Mouse (Mus musculus) forebrain, embryonic 12.5 days (tissue): Measurements from ENCODE around the gene Dync1li1. TPM values are rescaled to one million over a fixed set of nuclear protein-coding genes. Genes with fewer than 3 reads are reported as not detected.

Source experiments
- ATAC-seq: fragments of 200-750 bp; cut with Nextera tagmentation; 2 replicates; pipeline ENCODE4 v1.8.0; 2017; ENCODE audit warnings: moderate TSS enrichment; ENCODE audit not compliant: low FRiP score
- H3K27ac ChIP-seq: fragments of 300-500 bp; sonication (generic); 2 replicates; pipeline ENCODE4 v1.5.1; 2016; ENCODE audit warnings: mild to moderate bottlenecking
- H3K27me3 ChIP-seq: fragments of 300-500 bp; sonication (generic); 2 replicates; pipeline ENCODE4 v1.6.1; 2016; ENCODE audit warnings: mild to moderate bottlenecking
- H3K36me3 ChIP-seq: fragments of 300-500 bp; sonication (generic); replicated peaks from 2 replicates; pipeline ENCODE4 v1.6.1; 2016; ENCODE audit warnings: mild to moderate bottlenecking
- H3K4me1 ChIP-seq: fragments of 300-500 bp; sonication (generic); 2 replicates; pipeline ENCODE4 v1.6.1; 2016
- H3K4me2 ChIP-seq: fragments of 300-500 bp; sonication (generic); 2 replicates; pipeline ENCODE4 v1.6.1; 2016; ENCODE audit warnings: mild to moderate bottlenecking, moderate library complexity
- H3K4me3 ChIP-seq: fragments of 300-500 bp; sonication (generic); replicated peaks from 2 replicates; pipeline ENCODE4 v1.5.1; 2016; ENCODE audit warnings: mild to moderate bottlenecking
- H3K9ac ChIP-seq: fragments of 300-500 bp; sonication (generic); 2 replicates; pipeline ENCODE4 v1.6.1; 2016; ENCODE audit warnings: mild to moderate bottlenecking
- H3K9me3 ChIP-seq: fragments of 300-500 bp; sonication (generic); 2 replicates; pipeline ENCODE4 v1.6.1; 2016
- WGBS: fragments of 180-500 bp; shearing (Covaris S2); methylation state at CpG from one replicate; pipeline ENCODE4 v1.1.7; 2016; 5-methylcytosine and 5-hydroxymethylcytosine counted together
- polyA plus RNA-seq: library from polyadenylated mRNA; unstranded; fragments of >200 nt; fragmentation: Nextera tagmentation; extraction: Ambion mirVana; gene quantifications from 2 replicates; pipeline ENCODE4 v1.2.1, GENCODE M21; 2016

Gene Dync1li1
- polyA plus RNA-seq, 1 experiment from 2014 or later: 104 TPM

GRCm38 (mm10) chr9:114760353-114760752, 71.8 kb downstream of the Dync1li1 start:
- H3K36me3 ChIP-seq: peaks cover 6% of the 10 kb centered on the region; the same call in 1 of the 2 replicates
- 81% methylated on average over 5 of the region's 5 CpGs for WGBS

DNA sequence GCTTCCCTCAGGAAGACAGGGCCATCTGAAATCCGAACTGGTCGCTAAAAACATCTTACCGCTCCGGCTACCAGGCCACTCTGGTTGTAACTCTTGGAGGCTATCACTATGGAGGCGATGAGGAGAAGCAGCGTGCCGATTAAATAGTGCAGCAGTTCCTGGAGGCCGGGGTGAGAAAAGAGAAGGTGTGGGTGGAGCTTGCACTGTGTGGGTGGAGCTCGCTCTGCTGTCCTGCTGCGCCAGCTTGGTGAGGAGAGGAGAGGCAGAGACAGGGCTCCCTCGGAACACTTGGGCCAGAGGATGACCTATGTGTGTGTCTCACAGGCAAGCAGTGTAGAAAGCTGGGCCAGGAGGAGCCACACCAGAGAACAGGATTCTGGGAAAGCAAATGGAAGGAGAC, 73.3 kb downstream of the Dync1li1 start:
- Histone ChIP-seq H3K4me2 (no peak overlapping the region), H3K9ac (no peak overlapping the region), H3K4me1 (peaks cover 11% of the 10 kb centered on the region; the same call in 1 of the 2 replicates), H3K27me3 (no peaks in the 10 kb centered on the region), H3K36me3 (peaks cover 9% of the 10 kb centered on the region; the same call in 1 of the 2 replicates), H3K9me3 (no peaks in the 10 kb centered on the region), H3K27ac (no peak overlapping the region), H3K4me3 (no peak overlapping the region)
- ATAC-seq: no peak
- 81% methylated on average over 11 of the region's 11 CpGs for WGBS

More at GRCm38 (mm10) chr9:114760353-114760752, 71.8 kb downstream of the Dync1li1 start:
- ATAC-seq: no peak
- no peak overlapping the region for H3K9ac ChIP-seq
- no peak overlapping the region for H3K27ac ChIP-seq
- H3K9me3 ChIP-seq: no peaks in the 10 kb centered on the region
- H3K4me2 ChIP-seq: no peak overlapping the region
- no peak overlapping the region for H3K4me3 ChIP-seq
- H3K4me1 ChIP-seq: peaks cover 8% of the 10 kb centered on the region; the same call in 1 of the 2 replicates
- no peaks in the 10 kb centered on the region for H3K27me3 ChIP-seq

DNA sequence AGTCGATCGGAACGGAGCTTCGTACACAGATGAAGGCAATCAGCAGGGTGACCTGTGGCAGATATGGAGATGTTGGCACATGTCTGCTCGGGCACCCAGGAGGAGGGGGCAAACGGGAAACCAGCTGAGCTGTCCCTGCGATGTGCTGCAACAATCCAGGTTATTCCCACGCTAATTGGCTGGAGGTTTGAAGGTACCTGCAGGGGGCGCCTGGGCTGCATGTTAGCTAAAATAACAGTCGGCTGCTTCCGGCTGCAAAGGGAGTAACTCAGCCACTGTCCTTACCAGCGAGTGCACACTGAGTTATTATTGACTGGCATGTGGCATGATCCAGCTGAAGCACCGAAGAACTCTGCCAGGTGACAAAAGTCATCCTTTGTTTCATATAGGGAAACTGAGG, 74.8 kb downstream of the Dync1li1 start:
- Histone ChIP-seq H3K27me3 (no peaks in the 10 kb centered on the region), H3K4me1 (peaks cover 23% of the 10 kb centered on the region), H3K4me2 (no peak overlapping the region), H3K36me3 (peaks cover 9% of the 10 kb centered on the region; the same call in 1 of the 2 replicates), H3K9me3 (no peaks in the 10 kb centered on the region), H3K27ac (no peak overlapping the region), H3K9ac (no peak overlapping the region), H3K4me3 (no peak overlapping the region)
- no peak for ATAC-seq
- 63% methylated on average over 13 of the region's 13 CpGs for WGBS

- peaks cover 11% of the 10 kb centered on the region; the same call in 1 of the 2 replicates for H3K36me3 ChIP-seq
- no peaks in the 10 kb centered on the region for H3K27me3 ChIP-seq
- no peak overlapping the region for H3K4me3 ChIP-seq
- WGBS: 73% methylated on average over 13 of the region's 13 CpGs
- H3K4me1 ChIP-seq: peaks cover 15% of the 10 kb centered on the region
- 0 out of 2 replicates have a peak overlapping the region, but pooled peaks have one; percentile 3 for H3K27ac ChIP-seq
- H3K4me2 ChIP-seq: no peak overlapping the region
- no peaks in the 10 kb centered on the region for H3K9me3 ChIP-seq
- H3K9ac ChIP-seq: no peak overlapping the region
- ATAC-seq: no peak; the same call in 1 of the 2 replicates
These were observed 78.4 kb downstream of the Dync1li1 start for GRCm38 (mm10) chr9:114767030-114767429.

DNA sequence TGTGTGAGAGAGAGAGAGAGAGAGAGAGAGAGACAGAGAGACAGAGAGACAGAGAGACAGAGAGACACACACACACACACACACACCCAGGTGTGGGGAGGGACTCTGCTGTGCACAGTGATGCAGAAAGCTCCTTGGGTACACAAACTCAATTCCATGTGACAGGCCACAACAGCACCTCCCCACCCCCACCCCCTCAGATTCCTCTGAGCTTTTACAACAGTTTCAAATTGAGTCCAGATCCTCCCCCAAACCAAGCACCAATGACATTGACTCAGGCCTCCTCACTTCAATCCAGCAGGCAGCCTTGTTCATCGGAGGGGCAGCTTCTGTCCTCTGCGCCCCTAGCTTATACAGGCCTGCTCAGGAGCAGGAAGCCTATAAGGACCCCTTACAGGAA, 78.9 kb downstream of the Dync1li1 start:
- 73% methylated on average over 2 of the region's 2 CpGs for WGBS
- no peak overlapping the region for H3K9ac ChIP-seq
- 0 out of 2 replicates have a peak, but pooled peaks cover 14% of the 10 kb centered on the region for H3K36me3 ChIP-seq
- H3K27me3 ChIP-seq: no peaks in the 10 kb centered on the region
- no peak for ATAC-seq
- H3K9me3 ChIP-seq: no peaks in the 10 kb centered on the region
- no peak overlapping the region for H3K4me3 ChIP-seq
- peaks cover 15% of the 10 kb centered on the region for H3K4me1 ChIP-seq
- H3K4me2 ChIP-seq: no peak overlapping the region
- H3K27ac ChIP-seq: 0 out of 2 replicates have a peak overlapping the region, but pooled peaks have one; percentile 19

DNA sequence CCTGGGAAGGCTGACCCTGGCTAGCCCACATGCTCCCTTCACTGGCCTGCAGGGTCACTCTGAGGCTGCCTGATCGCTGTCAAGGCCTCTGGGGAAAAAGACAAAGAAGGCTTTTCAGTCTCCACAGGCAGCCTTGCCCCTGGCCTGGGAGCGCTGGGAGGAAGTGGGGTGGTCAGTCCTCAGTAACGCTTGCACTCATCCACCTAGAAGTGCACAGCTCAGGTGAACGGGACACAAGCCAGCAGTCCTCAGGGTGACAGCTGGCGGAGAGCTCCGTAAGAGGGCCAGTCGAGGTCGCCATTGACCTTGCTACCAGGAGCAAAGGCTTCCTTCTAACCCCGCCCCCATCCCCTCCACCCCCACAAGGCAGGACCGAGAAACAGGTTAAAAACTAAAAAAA, 79.5 kb downstream of the Dync1li1 start:
- WGBS: 51% methylated on average over 10 of the region's 10 CpGs
- no peak overlapping the region for H3K4me3 ChIP-seq
- H3K9me3 ChIP-seq: no peaks in the 10 kb centered on the region
- H3K4me2 ChIP-seq: no peak overlapping the region
- H3K36me3 ChIP-seq: 0 out of 2 replicates have a peak, but pooled peaks cover 11% of the 10 kb centered on the region
- ATAC-seq: no peak
- H3K27ac ChIP-seq: no peak overlapping the region
- H3K9ac ChIP-seq: no peak overlapping the region
- peaks cover 15% of the 10 kb centered on the region for H3K4me1 ChIP-seq
- no peaks in the 10 kb centered on the region for H3K27me3 ChIP-seq

- Histone ChIP-seq H3K36me3 (0 out of 2 replicates have a peak, but pooled peaks cover 8% of the 10 kb centered on the region), H3K27me3 (no peaks in the 10 kb centered on the region), H3K4me3 (no peak overlapping the region), H3K4me1 (peaks cover 15% of the 10 kb centered on the region), H3K9ac (no peak overlapping the region), H3K4me2 (no peak overlapping the region), H3K9me3 (no peaks in the 10 kb centered on the region), H3K27ac (no peak overlapping the region)
- ATAC-seq: no peak
- 92% methylated on average over 4 of the region's 4 CpGs for WGBS
These were observed 81.6 kb downstream of the Dync1li1 start for GRCm38 (mm10) chr9:114770224-114770623.

DNA sequence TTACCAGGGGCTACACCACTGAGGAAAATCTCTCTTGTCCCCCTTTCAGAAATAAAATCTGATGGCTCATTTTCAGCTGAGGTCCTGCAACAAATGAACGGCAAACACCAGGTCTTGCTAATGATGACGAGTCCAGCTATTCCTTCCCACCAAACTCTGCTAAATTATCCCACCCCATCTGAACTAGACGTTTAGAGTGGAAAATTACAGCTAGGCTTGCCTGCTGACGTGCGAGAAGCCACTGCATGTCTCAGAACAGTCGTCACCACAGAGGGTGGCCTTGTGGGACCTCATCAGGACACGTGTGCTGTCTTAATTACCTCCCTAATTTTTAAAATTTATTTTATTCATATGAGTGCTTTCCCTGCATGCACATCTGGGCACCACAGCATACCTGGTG, 83.0 kb downstream of the Dync1li1 start:
- Histone ChIP-seq H3K4me1 (peaks cover 18% of the 10 kb centered on the region), H3K36me3 (0 out of 2 replicates have a peak, but pooled peaks cover 5% of the 10 kb centered on the region), H3K4me2 (no peak overlapping the region), H3K9me3 (no peaks in the 10 kb centered on the region), H3K27ac (no peak overlapping the region), H3K9ac (no peak overlapping the region), H3K4me3 (no peak overlapping the region), H3K27me3 (no peaks in the 10 kb centered on the region)
- WGBS: 91% methylated on average over 7 of the region's 7 CpGs
- ATAC-seq: no peak

Other genes with a start within 250 kb of the Dync1li1 start
- not detected in 2 replicates for gene Ccr4, start 183.9 kb upstream of the Dync1li1 start, polyA plus RNA-seq
- gene C130032M10Rik, start 173.1 kb upstream of the Dync1li1 start, polyA plus RNA-seq: not detected in 2 replicates
- 0.36 and 0.52 TPM in 2 replicates for gene Trim71, start 124.4 kb upstream of the Dync1li1 start, polyA plus RNA-seq
- gene Cnot10, start 48.6 kb upstream of the Dync1li1 start, polyA plus RNA-seq: 67.9 and 70.6 TPM in 2 replicates
- gene Cmtm6, start 42.3 kb downstream of the Dync1li1 start, polyA plus RNA-seq: 25.4 and 25.6 TPM in 2 replicates
- 32.3 and 41.2 TPM in 2 replicates for gene Cmtm7, start 93.1 kb downstream of the Dync1li1 start, polyA plus RNA-seq
- gene Cmtm8, start 155.4 kb downstream of the Dync1li1 start, polyA plus RNA-seq: 15.1 and 17.0 TPM in 2 replicates
- 13.9 and 14.5 TPM in 2 replicates for gene Gpd1l, start 245.2 kb downstream of the Dync1li1 start, polyA plus RNA-seq